Mouse (Mus musculus) forebrain, embryonic 16.5 days (tissue): ENCODE measurements at regions not wholly inside any gene's neighbourhood (a gene's known extent, or its start where the extent isn't known, plus 50 kb on each side); places are given as distances from the start of the nearest gene placed in this dataset.

Experiments
- ATAC-seq: fragments of 200-750 bp; cut with Nextera tagmentation; 2 replicates; pipeline ENCODE4 v1.8.0; 2017; ENCODE audit warnings: mild to moderate bottlenecking, moderate library complexity
- H3K27ac ChIP-seq: fragments of 300-500 bp; sonication (generic); 2 replicates; pipeline ENCODE4 v1.5.1; 2014; ENCODE audit warnings: low read length, control low read depth
- H3K27me3 ChIP-seq: fragments of 300-500 bp; sonication (generic); replicated peaks from 2 replicates; pipeline ENCODE4 v1.6.1; 2014; ENCODE audit warnings: low read length; ENCODE audit not compliant: control insufficient read depth, insufficient read depth
- H3K36me3 ChIP-seq: fragments of 300-500 bp; sonication (generic); 2 replicates; pipeline ENCODE4 v1.6.1; 2014; ENCODE audit not compliant: control insufficient read depth, insufficient read depth
- H3K4me1 ChIP-seq: fragments of 300-500 bp; sonication (generic); replicated peaks from 2 replicates; pipeline ENCODE4 v1.6.1; 2014; ENCODE audit warnings: low read length; ENCODE audit not compliant: control insufficient read depth, insufficient read depth
- H3K4me2 ChIP-seq: fragments of 300-500 bp; sonication (generic); 2 replicates; pipeline ENCODE4 v1.6.1; 2014; ENCODE audit warnings: mild to moderate bottlenecking, low read length, control low read depth
- H3K4me3 ChIP-seq: fragments of 300-500 bp; sonication (generic); replicated peaks from 2 replicates; pipeline ENCODE4 v1.5.1; 2014; ENCODE audit warnings: mild to moderate bottlenecking, low read length, control low read depth
- H3K9ac ChIP-seq: fragments of 300-500 bp; sonication (generic); replicated peaks from 2 replicates; pipeline ENCODE4 v1.6.1; 2014; ENCODE audit warnings: low read depth, low read length, control low read depth
- H3K9me3 ChIP-seq: fragments of 300-500 bp; sonication (generic); 2 replicates; pipeline ENCODE4 v1.6.1; 2016; ENCODE audit warnings: low read length; ENCODE audit not compliant: control insufficient read depth
- WGBS: fragments of 180-500 bp; shearing (Covaris S2); extraction: QIAGEN DNeasy Blood & Tissue Kit; methylation state at CpG from one replicate; pipeline ENCODE4 v1.1.7; 2014; 5-methylcytosine and 5-hydroxymethylcytosine counted together

GRCm38 (mm10) chr3:70312034-70312433 is 304.6 kb downstream of the Otol1 start:
- Histone ChIP-seq H3K27ac (no peak overlapping the region), H3K9ac (no peak overlapping the region), H3K9me3 (no peaks in the 10 kb centered on the region), H3K4me2 (no peak overlapping the region), H3K36me3 (no peaks in the 10 kb centered on the region), H3K4me1 (peaks cover 6% of the 10 kb centered on the region; the same call in 1 of the 2 replicates), H3K27me3 (no peaks in the 10 kb centered on the region), H3K4me3 (no peak overlapping the region)
- no peak for ATAC-seq
- 74% methylated on average over 3 of the region's 3 CpGs for WGBS

GRCm38 (mm10) chr3:70313119-70313868 is 305.9 kb downstream of the Otol1 start:
- Histone ChIP-seq H3K27me3 (no peaks in the 10 kb centered on the region), H3K4me2 (no peak overlapping the region), H3K36me3 (no peaks in the 10 kb centered on the region), H3K4me1 (peaks cover 3% of the 10 kb centered on the region; the same call in 1 of the 2 replicates), H3K27ac (no peak overlapping the region), H3K9me3 (no peaks in the 10 kb centered on the region), H3K4me3 (no peak overlapping the region), H3K9ac (no peak overlapping the region)
- WGBS, result 73% methylated on average over 7 of the region's 7 CpGs
- no peak for ATAC-seq

GRCm38 (mm10) chr3:70314239-70314638 is 306.8 kb downstream of the Otol1 start:
- no peak overlapping the region for H3K4me2 ChIP-seq
- no peaks in the 10 kb centered on the region for H3K9me3 ChIP-seq
- no peak overlapping the region for H3K4me3 ChIP-seq
- ATAC-seq, result no peak
- no peak overlapping the region for H3K9ac ChIP-seq
- H3K27me3 ChIP-seq, result no peaks in the 10 kb centered on the region
- WGBS, result 89% methylated on average over 4 of the region's 4 CpGs
- no peak overlapping the region for H3K27ac ChIP-seq
- no peaks in the 10 kb centered on the region for H3K36me3 ChIP-seq
- no peaks in the 10 kb centered on the region for H3K4me1 ChIP-seq

- 90% methylated on average over 2 of the region's 2 CpGs for WGBS
These were observed 311.0 kb downstream of the Otol1 start for GRCm38 (mm10) chr3:70318377-70318776.

GRCm38 (mm10) chr3:70319139-70319538 is 311.7 kb downstream of the Otol1 start:
- no peaks in the 10 kb centered on the region for H3K27me3 ChIP-seq
- no peaks in the 10 kb centered on the region for H3K9me3 ChIP-seq
- no peak overlapping the region for H3K4me3 ChIP-seq
- H3K36me3 ChIP-seq, result no peaks in the 10 kb centered on the region
- ATAC-seq, result no peak
- no peaks in the 10 kb centered on the region for H3K4me1 ChIP-seq
- no peak overlapping the region for H3K27ac ChIP-seq
- 93% methylated on average over 3 of the region's 3 CpGs for WGBS
- H3K9ac ChIP-seq, result no peak overlapping the region
- H3K4me2 ChIP-seq, result no peak overlapping the region

More at GRCm38 (mm10) chr3:70318377-70318776, 311.0 kb downstream of the Otol1 start:
- H3K27ac ChIP-seq, result no peak overlapping the region
- H3K4me1 ChIP-seq, result no peaks in the 10 kb centered on the region
- no peaks in the 10 kb centered on the region for H3K36me3 ChIP-seq
- no peak overlapping the region for H3K4me3 ChIP-seq
- H3K9ac ChIP-seq, result no peak overlapping the region
- no peaks in the 10 kb centered on the region for H3K27me3 ChIP-seq
- no peak for ATAC-seq
- no peak overlapping the region for H3K4me2 ChIP-seq
- H3K9me3 ChIP-seq, result no peaks in the 10 kb centered on the region

GRCm38 (mm10) chr3:70321161-70321657 is 313.8 kb downstream of the Otol1 start:
- Histone ChIP-seq H3K4me2 (no peak overlapping the region), H3K27me3 (no peaks in the 10 kb centered on the region), H3K27ac (no peak overlapping the region), H3K36me3 (no peaks in the 10 kb centered on the region), H3K4me3 (no peak overlapping the region), H3K9ac (no peak overlapping the region), H3K4me1 (no peaks in the 10 kb centered on the region), H3K9me3 (no peaks in the 10 kb centered on the region)
- no peak for ATAC-seq

- H3K4me1 ChIP-seq, result no peaks in the 10 kb centered on the region
- WGBS, result 79% methylated on average over 2 of the region's 2 CpGs
- no peaks in the 10 kb centered on the region for H3K9me3 ChIP-seq
- ATAC-seq, result no peak
- no peak overlapping the region for H3K4me2 ChIP-seq
- H3K27me3 ChIP-seq, result no peaks in the 10 kb centered on the region
- H3K27ac ChIP-seq, result no peak overlapping the region
- no peaks in the 10 kb centered on the region for H3K36me3 ChIP-seq
- H3K4me3 ChIP-seq, result no peak overlapping the region
- H3K9ac ChIP-seq, result no peak overlapping the region
These were observed 317.3 kb downstream of the Otol1 start for GRCm38 (mm10) chr3:70324692-70325091.
